Mouse (Mus musculus) liver, embryonic 14.5 days (tissue): ENCODE measurements around the gene Nup43.

Experiments
- CTCF ChIP-seq: IDR thresholded peaks from 2 replicates; pipeline ENCODE4 v1.5.1; 2016; ENCODE audit warnings: antibody characterized with exemption, low read depth, control low read depth
- EP300 ChIP-seq: IDR thresholded peaks from 2 replicates; pipeline ENCODE4 v1.6.1; 2016; ENCODE audit warnings: antibody characterized with exemption, low read depth

- no peak for TF ChIP-seq CTCF
- no peak for TF ChIP-seq EP300
Observed at GRCm38 (mm10) chr10:7712506-7712905, 45.2 kb downstream of the Nup43 start.
